Mouse (Mus musculus) c-Kit-positive CD71-negative TER-119-negative erythroid progenitor cells, embryonic 14.5 days (primary cell): ENCODE measurements around the gene Pgap3.

Experiments
- DNase-seq: peaks from one replicate; pipeline ENCODE4 v3.0.0-alpha.2; 2013; ENCODE audit warnings: low read depth

The Pgap3 gene

GRCm38 (mm10) chr11:98381651-98382050 lies 18.6 kb downstream of the Pgap3 start:
- DNase-seq, result no peak

GRCm38 (mm10) chr11:98380106-98380505 lies 20.2 kb downstream of the Pgap3 start:
- no peak for DNase-seq

- no peak for DNase-seq
These were observed 20.9 kb downstream of the Pgap3 start for GRCm38 (mm10) chr11:98379379-98379778.

GRCm38 (mm10) chr11:98377787-98378186 lies 22.5 kb downstream of the Pgap3 start:
- no peak for DNase-seq

GRCm38 (mm10) chr11:98376756-98377155 lies 23.5 kb downstream of the Pgap3 start:
- no peak for DNase-seq

GRCm38 (mm10) chr11:98374266-98374665 lies 26.0 kb downstream of the Pgap3 start:
- DNase-seq, result no peak

- DNase-seq, result no peak
These were observed 27.0 kb downstream of the Pgap3 start for GRCm38 (mm10) chr11:98373244-98373643.

- DNase-seq, result peak; percentile 70
These were observed 27.9 kb downstream of the Pgap3 start for GRCm38 (mm10) chr11:98372406-98372805.

- DNase-seq, result no peak
These were observed 28.6 kb downstream of the Pgap3 start for GRCm38 (mm10) chr11:98371556-98372240.

GRCm38 (mm10) chr11:98370588-98370987 lies 29.7 kb downstream of the Pgap3 start:
- no peak for DNase-seq

- no peak for DNase-seq
These were observed 31.0 kb downstream of the Pgap3 start for GRCm38 (mm10) chr11:98369337-98369736.

- DNase-seq, result no peak
These were observed 32.5 kb downstream of the Pgap3 start for GRCm38 (mm10) chr11:98367863-98368186.

GRCm38 (mm10) chr11:98367171-98367862 lies 33.0 kb downstream of the Pgap3 start:
- DNase-seq, result no peak

- no peak for DNase-seq
These were observed 34.0 kb downstream of the Pgap3 start for GRCm38 (mm10) chr11:98366290-98366689.

GRCm38 (mm10) chr11:98364410-98364809 lies 35.9 kb downstream of the Pgap3 start:
- no peak for DNase-seq

GRCm38 (mm10) chr11:98363817-98364216 lies 36.5 kb downstream of the Pgap3 start:
- DNase-seq, result no peak

GRCm38 (mm10) chr11:98360866-98361521 lies 39.3 kb downstream of the Pgap3 start:
- peak; percentile 29 for DNase-seq

- DNase-seq, result peak; percentile 94
These were observed 41.9 kb downstream of the Pgap3 start, which contains the start of gene Stard3 for GRCm38 (mm10) chr11:98358161-98359083. Gene Stard3, plus strand, starts transcription at chr11:98358368.

GRCm38 (mm10) chr11:98357396-98358160 lies 42.7 kb downstream of the Pgap3 start:
- no peak for DNase-seq

GRCm38 (mm10) chr11:98356625-98357394 lies 43.5 kb downstream of the Pgap3 start:
- no peak for DNase-seq
